Mouse (Mus musculus) right cerebral cortex, adult 2 months (tissue): ENCODE results near the gene Gm20431.
A peak's percentile ranks its signal among the peaks of the same experiment; 100 is the strongest.

Experiments
- DNase-seq, 2 experiments: peaks; one replicate each; pipeline ENCODE4 v3.0.0; 2021 to 2022; ENCODE audit warnings: low spot score in 2 of 2

Gene Gm20431

DNA sequence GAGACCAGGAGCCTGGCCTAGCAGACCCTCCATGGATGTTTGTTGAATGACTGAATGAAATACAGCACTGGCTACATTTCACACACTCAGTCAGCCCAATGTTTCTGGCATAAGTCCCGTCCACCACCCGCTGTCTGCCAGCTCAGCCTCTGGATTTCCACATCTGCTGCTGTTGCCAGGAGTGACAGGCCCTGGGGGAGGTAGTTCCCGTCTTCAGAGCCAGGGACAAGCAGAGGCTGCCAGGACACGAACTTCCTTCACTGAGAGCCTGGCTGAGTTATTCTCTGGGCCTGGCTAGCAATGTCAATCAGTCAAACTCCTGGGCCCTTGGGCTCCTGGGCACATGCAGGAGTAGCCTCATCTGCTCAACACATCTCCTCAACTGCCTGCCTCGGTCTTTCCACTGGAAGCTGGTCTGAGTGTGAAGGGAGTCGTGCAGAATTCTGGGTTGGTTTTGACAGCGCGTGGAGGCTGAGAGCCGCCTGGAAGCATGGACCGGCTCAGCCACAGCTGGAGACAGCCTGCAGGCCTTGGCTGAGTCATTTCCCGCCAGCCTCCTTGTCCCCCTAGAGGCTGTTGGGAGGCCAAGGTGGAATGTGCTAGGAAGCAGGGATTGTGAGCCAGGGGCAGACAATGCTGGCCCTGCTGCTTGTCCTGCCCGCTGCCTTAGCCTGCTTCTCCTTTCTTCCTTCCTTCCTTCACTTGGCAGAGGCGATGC, 91.2 kb downstream of the Gm20431 start:
- peak; percentile 14 to 39 for DNase-seq

- DNase-seq, result no peak
Observed at GRCm38 (mm10) chr2:167568112-167568511, 93.2 kb downstream of the Gm20431 start.

DNA sequence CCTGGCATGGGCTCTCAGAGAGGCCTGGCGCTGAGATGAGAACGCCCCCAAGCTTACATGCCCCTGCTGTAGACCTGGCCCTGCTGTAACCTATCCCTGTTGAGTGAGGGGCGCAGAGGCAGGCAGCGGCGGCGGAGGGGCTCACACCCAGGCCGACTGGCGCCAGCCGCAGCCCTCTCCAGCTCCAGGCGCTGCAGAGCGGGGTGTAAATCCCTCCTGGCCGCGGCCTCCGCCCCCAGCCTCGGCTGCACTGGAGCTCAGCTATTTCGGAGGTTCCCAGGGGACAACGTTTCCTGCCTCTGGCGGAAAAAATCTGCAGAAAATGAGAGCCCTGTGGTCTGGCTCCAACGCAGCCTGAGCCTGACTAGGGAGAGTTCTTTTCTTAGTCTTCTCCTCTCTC, 95.6 kb downstream of the Gm20431 start:
- DNase-seq, result no peak

- no peak for DNase-seq
Observed at GRCm38 (mm10) chr2:167565312-167565656, 96.0 kb downstream of the Gm20431 start.

GRCm38 (mm10) chr2:167564551-167565311, 96.6 kb downstream of the Gm20431 start:
- no peak for DNase-seq

- no peak for DNase-seq
Observed at GRCm38 (mm10) chr2:167563703-167564102, 97.6 kb downstream of the Gm20431 start.

GRCm38 (mm10) chr2:167563035-167563434, 98.3 kb downstream of the Gm20431 start:
- DNase-seq, result no peak

DNA sequence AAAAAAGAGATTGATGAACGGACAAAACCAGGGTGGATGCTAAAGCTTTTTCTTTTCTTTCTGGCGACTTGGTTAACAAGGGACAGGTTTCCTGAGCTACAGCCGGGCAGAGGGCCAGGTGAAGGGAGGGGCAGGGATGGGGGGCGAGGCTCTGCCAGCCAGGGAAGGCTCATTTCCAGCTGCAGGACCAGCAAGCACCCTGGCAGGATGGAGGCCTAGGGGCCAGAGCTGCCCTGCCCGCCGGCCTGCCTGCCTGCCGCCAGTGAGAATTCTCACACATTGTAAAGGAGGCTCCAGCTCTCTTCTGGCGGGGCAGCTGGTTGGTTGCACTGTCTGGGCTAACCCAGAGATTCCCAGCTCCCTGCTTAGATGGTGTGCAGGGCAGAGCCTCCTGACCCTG, 99.2 kb downstream of the Gm20431 start:
- no peak for DNase-seq

DNA sequence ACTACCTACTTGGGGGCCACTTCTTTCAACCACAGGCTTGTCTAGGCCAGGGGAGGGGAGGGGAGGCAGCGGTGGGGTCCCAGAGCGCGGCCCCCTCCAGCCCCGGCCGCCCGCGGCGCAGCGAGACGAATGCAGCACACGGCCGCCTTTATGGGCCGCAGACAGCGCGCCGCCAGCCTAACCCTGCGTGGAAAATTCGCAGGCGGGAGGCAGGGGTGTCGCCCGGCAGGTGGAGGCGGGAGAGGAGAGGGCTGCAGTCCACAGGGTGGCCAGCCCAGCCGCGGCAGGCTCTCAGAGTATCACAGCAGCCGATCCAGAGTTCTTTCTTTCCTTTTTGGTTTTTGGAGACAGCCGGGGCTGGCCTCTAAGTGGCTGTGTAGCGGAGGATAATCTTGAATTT, 101.9 kb downstream of the Gm20431 start:
- DNase-seq, result no peak
